Mouse (Mus musculus) liver, embryonic 12.5 days (tissue): ENCODE data around the gene Atf6. TPM values are rescaled to one million over a fixed set of nuclear protein-coding genes. Genes with fewer than 3 reads are reported as not detected.

Experiments
- ATAC-seq: fragments of 200-750 bp; cut with Nextera tagmentation; 2 replicates; pipeline ENCODE4 v1.8.0; 2017; ENCODE audit warnings: moderate number of reproducible peaks, mild to moderate bottlenecking, moderate library complexity
- H3K27ac ChIP-seq: fragments of 300-500 bp; sonication (generic); 2 replicates; pipeline ENCODE4 v1.5.1; 2016; ENCODE audit warnings: mild to moderate bottlenecking
- H3K27me3 ChIP-seq: fragments of 300-500 bp; sonication (generic); replicated peaks from 2 replicates; pipeline ENCODE4 v1.6.1; 2016; ENCODE audit warnings: mild to moderate bottlenecking, moderate library complexity
- H3K36me3 ChIP-seq: fragments of 300-500 bp; sonication (generic); 2 replicates; pipeline ENCODE4 v1.6.1; 2016; ENCODE audit warnings: mild to moderate bottlenecking, moderate library complexity
- H3K4me1 ChIP-seq: fragments of 300-500 bp; sonication (generic); 2 replicates; pipeline ENCODE4 v1.6.1; 2016
- H3K4me2 ChIP-seq: fragments of 300-500 bp; sonication (generic); 2 replicates; pipeline ENCODE4 v1.6.1; 2016; ENCODE audit warnings: mild to moderate bottlenecking, moderate library complexity
- H3K4me3 ChIP-seq: fragments of 300-500 bp; sonication (generic); 2 replicates; pipeline ENCODE4 v1.5.1; 2016; ENCODE audit warnings: mild to moderate bottlenecking, moderate library complexity
- H3K9ac ChIP-seq: fragments of 300-500 bp; sonication (generic); 2 replicates; pipeline ENCODE4 v1.6.1; 2016; ENCODE audit warnings: mild to moderate bottlenecking, moderate library complexity
- H3K9me3 ChIP-seq: fragments of 300-500 bp; sonication (generic); replicated peaks from 2 replicates; pipeline ENCODE4 v1.6.1; 2016; ENCODE audit warnings: mild to moderate bottlenecking, moderate library complexity
- WGBS: fragments of 180-500 bp; shearing (Covaris S2); methylation state at CpG from one replicate; pipeline ENCODE4 v1.1.7; 2016; ENCODE audit not compliant: insufficient replicate concordance; 5-methylcytosine and 5-hydroxymethylcytosine counted together
- polyA plus RNA-seq: library from polyadenylated mRNA; unstranded; fragments of >200 nt; fragmentation: Nextera tagmentation; extraction: Ambion mirVana; gene quantifications from 2 replicates; pipeline ENCODE4 v1.2.1, GENCODE M21; 2016

Atf6 gene
- polyA plus RNA-seq, 1 experiment from 2014 or later: 9.6 TPM

- Histone ChIP-seq H3K4me2 (no peak overlapping the region), H3K9ac (no peak overlapping the region), H3K27ac (no peak overlapping the region), H3K27me3 (no peaks in the 10 kb centered on the region), H3K36me3 (peaks cover 17% of the 10 kb centered on the region), H3K9me3 (no peaks in the 10 kb centered on the region), H3K4me1 (no peaks in the 10 kb centered on the region), H3K4me3 (no peak overlapping the region)
- ATAC-seq: no peak
- WGBS: 82% methylated on average over 5 of the region's 5 CpGs
These were observed 125.9 kb downstream of the Atf6 start for GRCm38 (mm10) chr1:170741497-170742246.

GRCm38 (mm10) chr1:170734866-170735265, 132.7 kb downstream of the Atf6 start:
- ATAC-seq: no peak
- no peaks in the 10 kb centered on the region for H3K9me3 ChIP-seq
- no peak overlapping the region for H3K9ac ChIP-seq
- 80% methylated on average over 3 of the region's 3 CpGs for WGBS
- H3K27me3 ChIP-seq: no peaks in the 10 kb centered on the region
- H3K4me1 ChIP-seq: 0 out of 2 replicates have a peak, but pooled peaks cover 9% of the 10 kb centered on the region
- no peak overlapping the region for H3K27ac ChIP-seq
- no peak overlapping the region for H3K4me2 ChIP-seq
- H3K4me3 ChIP-seq: no peak overlapping the region
- H3K36me3 ChIP-seq: 0 out of 2 replicates have a peak, but pooled peaks cover 5% of the 10 kb centered on the region

- no peak overlapping the region for H3K4me2 ChIP-seq
- H3K27ac ChIP-seq: no peak overlapping the region
- no peaks in the 10 kb centered on the region for H3K27me3 ChIP-seq
- H3K4me1 ChIP-seq: 0 out of 2 replicates have a peak, but pooled peaks cover 9% of the 10 kb centered on the region
- 0 out of 2 replicates have a peak, but pooled peaks cover 5% of the 10 kb centered on the region for H3K36me3 ChIP-seq
- WGBS: 95% methylated on average over 2 of the region's 2 CpGs
- H3K9ac ChIP-seq: no peak overlapping the region
- ATAC-seq: no peak
- H3K4me3 ChIP-seq: no peak overlapping the region
- no peaks in the 10 kb centered on the region for H3K9me3 ChIP-seq
These were observed 135.0 kb downstream of the Atf6 start for GRCm38 (mm10) chr1:170732596-170732890.

GRCm38 (mm10) chr1:170731865-170732595, 135.5 kb downstream of the Atf6 start:
- H3K4me2 ChIP-seq: no peak overlapping the region
- H3K9ac ChIP-seq: no peak overlapping the region
- no peak overlapping the region for H3K27ac ChIP-seq
- no peaks in the 10 kb centered on the region for H3K27me3 ChIP-seq
- no peak for ATAC-seq
- 0 out of 2 replicates have a peak, but pooled peaks cover 9% of the 10 kb centered on the region for H3K4me1 ChIP-seq
- 0 out of 2 replicates have a peak, but pooled peaks cover 5% of the 10 kb centered on the region for H3K36me3 ChIP-seq
- WGBS: 67% methylated on average over 11 of the region's 11 CpGs
- no peak overlapping the region for H3K4me3 ChIP-seq
- H3K9me3 ChIP-seq: no peaks in the 10 kb centered on the region

GRCm38 (mm10) chr1:170729267-170729962, 138.2 kb downstream of the Atf6 start:
- H3K4me2 ChIP-seq: no peak overlapping the region
- no peaks in the 10 kb centered on the region for H3K27me3 ChIP-seq
- WGBS: 79% methylated on average over 8 of the region's 8 CpGs
- no peak overlapping the region for H3K4me3 ChIP-seq
- H3K4me1 ChIP-seq: 0 out of 2 replicates have a peak, but pooled peaks cover 9% of the 10 kb centered on the region
- no peak overlapping the region for H3K27ac ChIP-seq
- no peak overlapping the region for H3K9ac ChIP-seq
- H3K36me3 ChIP-seq: 0 out of 2 replicates have a peak, but pooled peaks cover 9% of the 10 kb centered on the region
- no peaks in the 10 kb centered on the region for H3K9me3 ChIP-seq
- ATAC-seq: no peak

- H3K27me3 ChIP-seq: no peaks in the 10 kb centered on the region
- ATAC-seq: no peak
- no peak overlapping the region for H3K4me3 ChIP-seq
- H3K9ac ChIP-seq: no peak overlapping the region
- 0 out of 2 replicates have a peak, but pooled peaks cover 6% of the 10 kb centered on the region for H3K36me3 ChIP-seq
- WGBS: 63% methylated on average over 6 of the region's 6 CpGs
- no peak overlapping the region for H3K4me2 ChIP-seq
- no peaks in the 10 kb centered on the region for H3K9me3 ChIP-seq
- 0 out of 2 replicates have a peak, but pooled peaks cover 9% of the 10 kb centered on the region for H3K4me1 ChIP-seq
- H3K27ac ChIP-seq: no peak overlapping the region
These were observed 139.0 kb downstream of the Atf6 start for GRCm38 (mm10) chr1:170728524-170728923.

GRCm38 (mm10) chr1:170721560-170721959, 146.0 kb downstream of the Atf6 start:
- Histone ChIP-seq H3K4me2 (no peak overlapping the region), H3K9ac (no peak overlapping the region), H3K27ac (no peak overlapping the region), H3K27me3 (no peaks in the 10 kb centered on the region), H3K4me3 (no peak overlapping the region), H3K4me1 (no peaks in the 10 kb centered on the region), H3K36me3 (0 out of 2 replicates have a peak, but pooled peaks cover 4% of the 10 kb centered on the region), H3K9me3 (no peaks in the 10 kb centered on the region)
- no peak for ATAC-seq
- WGBS: 79% methylated on average over 5 of the region's 5 CpGs

- no peaks in the 10 kb centered on the region for H3K27me3 ChIP-seq
- H3K36me3 ChIP-seq: no peaks in the 10 kb centered on the region
- no peak for ATAC-seq
- H3K27ac ChIP-seq: no peak overlapping the region
- no peak overlapping the region for H3K9ac ChIP-seq
- H3K4me1 ChIP-seq: no peaks in the 10 kb centered on the region
- no peak overlapping the region for H3K4me3 ChIP-seq
- H3K9me3 ChIP-seq: no peaks in the 10 kb centered on the region
- WGBS: 64% methylated on average over 8 of the region's 8 CpGs
- H3K4me2 ChIP-seq: no peak overlapping the region
These were observed 149.3 kb downstream of the Atf6 start for GRCm38 (mm10) chr1:170718133-170718810.

- H3K27ac ChIP-seq: no peak overlapping the region
- no peak overlapping the region for H3K4me3 ChIP-seq
- no peak for ATAC-seq
- H3K4me1 ChIP-seq: no peaks in the 10 kb centered on the region
- no peaks in the 10 kb centered on the region for H3K9me3 ChIP-seq
- 89% methylated on average over 3 of the region's 3 CpGs for WGBS
- no peaks in the 10 kb centered on the region for H3K36me3 ChIP-seq
- no peaks in the 10 kb centered on the region for H3K27me3 ChIP-seq
- H3K9ac ChIP-seq: no peak overlapping the region
- H3K4me2 ChIP-seq: no peak overlapping the region
These were observed 150.2 kb downstream of the Atf6 start for GRCm38 (mm10) chr1:170717241-170717828.

- H3K9me3 ChIP-seq: no peaks in the 10 kb centered on the region
- WGBS: 89% methylated on average over 7 of the region's 7 CpGs
- H3K9ac ChIP-seq: no peak overlapping the region
- peaks cover 13% of the 10 kb centered on the region for H3K4me1 ChIP-seq
- H3K4me3 ChIP-seq: no peak overlapping the region
- H3K27me3 ChIP-seq: no peaks in the 10 kb centered on the region
- ATAC-seq: no peak
- no peak overlapping the region for H3K27ac ChIP-seq
- H3K4me2 ChIP-seq: no peak overlapping the region
- peaks cover 22% of the 10 kb centered on the region for H3K36me3 ChIP-seq
These were observed 155.8 kb downstream of the Atf6 start for GRCm38 (mm10) chr1:170711731-170712130.

GRCm38 (mm10) chr1:170709969-170710368, 157.6 kb downstream of the Atf6 start:
- WGBS: 30% methylated on average over 3 of the region's 3 CpGs
- ATAC-seq: 0 out of 2 replicates have a peak, but pooled peaks have one; percentile 35
- no peak overlapping the region for H3K4me2 ChIP-seq
- no peaks in the 10 kb centered on the region for H3K9me3 ChIP-seq
- H3K36me3 ChIP-seq: peaks cover 22% of the 10 kb centered on the region
- H3K27me3 ChIP-seq: no peaks in the 10 kb centered on the region
- H3K9ac ChIP-seq: no peak overlapping the region
- H3K27ac ChIP-seq: no peak overlapping the region
- no peak overlapping the region for H3K4me3 ChIP-seq
- peaks cover 13% of the 10 kb centered on the region for H3K4me1 ChIP-seq
